9 mouse cellular contexts compared by ENCODE assay signal in the genomic region with DNA sequence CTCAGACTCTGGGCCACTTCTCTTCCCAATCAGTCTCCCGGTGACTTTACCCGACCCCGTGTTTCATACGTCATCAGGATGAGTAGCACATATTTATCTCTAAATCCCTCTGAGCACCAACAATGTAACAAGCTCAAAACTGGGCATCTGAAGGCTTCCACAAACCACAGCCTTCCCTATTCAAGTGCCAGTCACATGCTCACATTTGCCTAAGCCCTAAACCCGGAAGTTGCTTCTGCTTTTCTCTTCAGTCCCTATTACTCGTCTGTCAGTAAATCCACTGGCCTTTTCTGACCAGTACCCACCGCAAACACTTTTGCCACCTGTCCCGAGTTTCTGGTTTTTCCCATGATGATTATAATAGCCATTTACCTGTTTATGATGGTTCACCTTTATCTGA. TPM values are rescaled to one million over a fixed set of nuclear protein-coding genes. Genes with fewer than 3 reads are reported as not detected.
DNase-seq lines count a peak whose midpoint lies in the region; ATAC-seq lines count a peak whose summit lies in the region.
"Had no signal": no experiment of that assay in that cellular context is flagged by ENCODE, and none has a peak within 500 bp of the region (broad histone marks: within the 10 kb centered on the region; RNA-seq: fewer than 3 reads in every experiment).

No protein-coding gene starts in this region.

- H3K27ac ChIP-seq in heart, embryonic 12.5 days (ENCODE audit: poor library complexity, severe bottlenecking): no peak overlapping the region
- no peak overlapping the region for H3K27ac ChIP-seq in midbrain, embryonic 11.5 days (ENCODE audit: low read depth, low read length)
- no peak overlapping the region for H3K27ac ChIP-seq in midbrain, embryonic 16.5 days (ENCODE audit: low read length)
- H3K27ac ChIP-seq in intestine, embryonic 15.5 days: no peak overlapping the region
- H3K27ac ChIP-seq: midbrain, embryonic 15.5 days had no signal

- intact Hi-C loops in heart, postnatal 25 days (cut with DNase I): no loop called here

- peaks cover 27% of the 10 kb centered on the region for H3K4me1 ChIP-seq in heart, embryonic 12.5 days (replicated peaks)
- peaks cover 11% of the 10 kb centered on the region for H3K4me1 ChIP-seq in midbrain, embryonic 11.5 days (ENCODE audit: control insufficient read depth, insufficient read depth, low read length)
- peaks cover 15% of the 10 kb centered on the region for H3K4me1 ChIP-seq in midbrain, embryonic 16.5 days (ENCODE audit: control insufficient read depth, insufficient read depth, low read length)
- H3K4me1 ChIP-seq in intestine, embryonic 15.5 days (replicated peaks): peaks cover 4% of the 10 kb centered on the region

- no peaks in the 10 kb centered on the region for H3K27me3 ChIP-seq in heart, embryonic 12.5 days (replicated peaks)
- no peaks in the 10 kb centered on the region for H3K27me3 ChIP-seq in midbrain, embryonic 11.5 days (ENCODE audit: control insufficient read depth, insufficient read depth, low read length)
- H3K27me3 ChIP-seq in midbrain, embryonic 16.5 days (ENCODE audit: control insufficient read depth, insufficient read depth, low read depth, low read length): no peaks in the 10 kb centered on the region
- H3K27me3 ChIP-seq in intestine, embryonic 15.5 days (replicated peaks): no peaks in the 10 kb centered on the region
- H3K27me3 ChIP-seq: midbrain, embryonic 15.5 days had no signal

- H3K4me3 ChIP-seq in heart, embryonic 12.5 days: no peak overlapping the region
- no peak overlapping the region for H3K4me3 ChIP-seq in midbrain, embryonic 11.5 days (ENCODE audit: low read depth, low read length)
- H3K4me3 ChIP-seq in midbrain, embryonic 16.5 days (ENCODE audit: low read depth, low read length): no peak overlapping the region
- H3K4me3 ChIP-seq in intestine, embryonic 15.5 days (replicated peaks): no peak overlapping the region
- H3K4me3 ChIP-seq: midbrain, embryonic 15.5 days had no signal

- no peak for ATAC-seq in heart, embryonic 12.5 days (ENCODE audit: insufficient number of reproducible peaks, low FRiP score)
- ATAC-seq in midbrain, embryonic 11.5 days (ENCODE audit: low FRiP score): no peak
- no peak for ATAC-seq in midbrain, embryonic 16.5 days
- ATAC-seq in intestine, embryonic 15.5 days: no peak
- ATAC-seq in monocyte, adult 5-6 weeks (replicated peaks; ENCODE audit: insufficient number of reproducible peaks, low FRiP score, low TSS enrichment, poor library complexity, severe bottlenecking): peak; percentile 33; the same call in 1 of the 2 replicates
- ATAC-seq: midbrain, embryonic 15.5 days had no signal

- H3K36me3 ChIP-seq in heart, embryonic 12.5 days: peaks cover 23% of the 10 kb centered on the region
- H3K36me3 ChIP-seq in midbrain, embryonic 11.5 days (ENCODE audit: control insufficient read depth, insufficient read depth, low read length): peaks cover 3% of the 10 kb centered on the region
- H3K36me3 ChIP-seq in midbrain, embryonic 16.5 days (ENCODE audit: control insufficient read depth, insufficient read depth, low read length): peaks cover 6% of the 10 kb centered on the region
- peaks cover 4% of the 10 kb centered on the region; the same call in 1 of the 2 replicates for H3K36me3 ChIP-seq in intestine, embryonic 15.5 days

- H3K9me3 ChIP-seq in heart, embryonic 12.5 days (replicated peaks): no peaks in the 10 kb centered on the region
- H3K9me3 ChIP-seq in midbrain, embryonic 11.5 days (ENCODE audit: control insufficient read depth, low read length): no peaks in the 10 kb centered on the region
- no peaks in the 10 kb centered on the region for H3K9me3 ChIP-seq in midbrain, embryonic 16.5 days (replicated peaks; ENCODE audit: control insufficient read depth, low read length, poor library complexity, severe bottlenecking)
- no peaks in the 10 kb centered on the region for H3K9me3 ChIP-seq in intestine, embryonic 15.5 days
- H3K9me3 ChIP-seq: midbrain, embryonic 15.5 days had no signal

- 90% methylated on average over 8 of the region's 8 CpGs for WGBS in heart, embryonic 12.5 days
- WGBS in midbrain, embryonic 11.5 days: 88% methylated on average over 8 of the region's 8 CpGs
- WGBS in midbrain, embryonic 16.5 days: 80% methylated on average over 8 of the region's 8 CpGs
- WGBS in intestine, embryonic 15.5 days: 86% methylated on average over 8 of the region's 8 CpGs

- peak overlapping the region; percentile 54; the same call in 1 of the 2 replicates for H3K9ac ChIP-seq in heart, embryonic 12.5 days
- 0 out of 2 replicates have a peak overlapping the region, but pooled peaks have one; percentile 5 for H3K9ac ChIP-seq in midbrain, embryonic 11.5 days (ENCODE audit: low read length)
- no peak overlapping the region for H3K9ac ChIP-seq in midbrain, embryonic 16.5 days (ENCODE audit: low read depth, low read length)
- H3K9ac ChIP-seq in intestine, embryonic 15.5 days: no peak overlapping the region

- no peak for DNase-seq in heart, postnatal 25 days (ENCODE audit: low spot score)
- no peak for DNase-seq in midbrain, embryonic 11.5 days (ENCODE audit: low spot score, missing footprints)
- no peak for DNase-seq in left cerebral cortex, adult 8-10 months (ENCODE audit: low spot score in 2 of 2)
- no peak for DNase-seq in thymus, postnatal 4 days

- H3K4me2 ChIP-seq in heart, embryonic 12.5 days: no peak overlapping the region
- H3K4me2 ChIP-seq in midbrain, embryonic 11.5 days: no peak overlapping the region
- H3K4me2 ChIP-seq in midbrain, embryonic 16.5 days (ENCODE audit: low read length): no peak overlapping the region
- H3K4me2 ChIP-seq in intestine, embryonic 15.5 days (replicated peaks): 0 out of 2 replicates have a peak overlapping the region, but pooled peaks have one; percentile 67

RNA-seq across cellular contexts. Expression of gene Rmnd1, which starts 1.8 kb away (rescaled TPM):
- polyA plus RNA-seq in heart, embryonic 12.5 days (2016; fragmentation: Nextera tagmentation; extraction: Ambion mirVana): 91.8 and 92.9 TPM in 2 replicates
- 10 to 100 TPM; 52.3 to 58.5 TPM for total RNA-seq in heart, postnatal 25 days (2021)
- polyA plus RNA-seq in midbrain, embryonic 11.5 days (2014; fragmentation: Nextera tagmentation; extraction: Ambion mirVana): 46.7 and 50.7 TPM in 2 replicates
- 54.6 and 55.1 TPM in 2 replicates for polyA plus RNA-seq in midbrain, embryonic 16.5 days (2015; fragmentation: Nextera tagmentation; extraction: Ambion mirVana)
- polyA plus RNA-seq in intestine, embryonic 15.5 days (2015; fragmentation: Nextera tagmentation; extraction: Ambion mirVana): 44.9 and 50.1 TPM in 2 replicates
- 36.2 to 50.5 TPM (median 46.3 TPM) in 3 replicates for total RNA-seq in monocyte, adult 5-6 weeks (2017)
- 10 to 100 TPM; 32.3 to 39.3 (median 38.0) TPM for total RNA-seq in left cerebral cortex, adult 8-10 months (2022)

RNA-seq across cellular contexts. Expression of gene Armt1, which starts 1.9 kb away (rescaled TPM):
- 17.5 and 19.4 TPM in 2 replicates for polyA plus RNA-seq in heart, embryonic 12.5 days (2016; fragmentation: Nextera tagmentation; extraction: Ambion mirVana)
- 1 to 10 TPM; 7.1 to 8.5 TPM for total RNA-seq in heart, postnatal 25 days (2021)
- polyA plus RNA-seq in midbrain, embryonic 11.5 days (2014; fragmentation: Nextera tagmentation; extraction: Ambion mirVana): 27.7 and 30.5 TPM in 2 replicates
- polyA plus RNA-seq in midbrain, embryonic 16.5 days (2015; fragmentation: Nextera tagmentation; extraction: Ambion mirVana): 9.3 and 10.8 TPM in 2 replicates
- polyA plus RNA-seq in intestine, embryonic 15.5 days (2015; fragmentation: Nextera tagmentation; extraction: Ambion mirVana): 16.4 and 16.6 TPM in 2 replicates
- total RNA-seq in monocyte, adult 5-6 weeks (2017): 14.9 to 33.3 TPM (median 21.4 TPM) in 3 replicates
- total RNA-seq in left cerebral cortex, adult 8-10 months (2022): 10 to 100 TPM; 21.3 to 24.1 (median 22.7) TPM

RNA-seq across cellular contexts. Expression of gene Zbtb2, which starts 42.5 kb away (rescaled TPM):
- polyA plus RNA-seq in heart, embryonic 12.5 days (2016; fragmentation: Nextera tagmentation; extraction: Ambion mirVana): 13.4 and 14.2 TPM in 2 replicates
- 1 to 10 TPM; 6.0 to 6.3 TPM for total RNA-seq in heart, postnatal 25 days (2021)
- polyA plus RNA-seq in midbrain, embryonic 11.5 days (2014; fragmentation: Nextera tagmentation; extraction: Ambion mirVana): 24.0 and 25.6 TPM in 2 replicates
- polyA plus RNA-seq in midbrain, embryonic 16.5 days (2015; fragmentation: Nextera tagmentation; extraction: Ambion mirVana): 14.8 and 17.2 TPM in 2 replicates
- 11.7 and 12.0 TPM in 2 replicates for polyA plus RNA-seq in intestine, embryonic 15.5 days (2015; fragmentation: Nextera tagmentation; extraction: Ambion mirVana)
- total RNA-seq in monocyte, adult 5-6 weeks (2017): 25.2 to 30.1 TPM (median 28.5 TPM) in 3 replicates
- total RNA-seq in left cerebral cortex, adult 8-10 months (2022): 10 to 100 TPM; 10.3 to 12.4 (median 11.7) TPM

RNA-seq across cellular contexts. Expression of gene Ccdc170, which starts 51.9 kb away (rescaled TPM):
- not detected in 2 replicates for polyA plus RNA-seq in heart, embryonic 12.5 days (2016; fragmentation: Nextera tagmentation; extraction: Ambion mirVana)
- total RNA-seq in heart, postnatal 25 days (2021): under 1 TPM; 0.20 to 0.21 TPM
- polyA plus RNA-seq in midbrain, embryonic 11.5 days (2014; fragmentation: Nextera tagmentation; extraction: Ambion mirVana): 0.10 and 0.11 TPM in 2 replicates
- polyA plus RNA-seq in midbrain, embryonic 16.5 days (2015; fragmentation: Nextera tagmentation; extraction: Ambion mirVana): 0.40 and 0.54 TPM in 2 replicates
- polyA plus RNA-seq in intestine, embryonic 15.5 days (2015; fragmentation: Nextera tagmentation; extraction: Ambion mirVana): 0.08 and 0.09 TPM in 2 replicates
- 0.19 TPM in 1 of 3 replicates, not detected in the others for total RNA-seq in monocyte, adult 5-6 weeks (2017)
- total RNA-seq in left cerebral cortex, adult 8-10 months (2022): under 1 TPM; 0.22 to 0.64 (median 0.53) TPM

Comparison
In these comparisons a context has a peak if more than half of its experiments do, and no peak if none do; other contexts are left out.
1. H3K9ac ChIP-seq: peak in heart, embryonic 12.5 days (single experiment) and midbrain, embryonic 11.5 days (single experiment); none in midbrain, embryonic 16.5 days (single experiment) and intestine, embryonic 15.5 days (single experiment).